Mouse (Mus musculus): ENCODE measurements around the gene Car2.

DNA sequence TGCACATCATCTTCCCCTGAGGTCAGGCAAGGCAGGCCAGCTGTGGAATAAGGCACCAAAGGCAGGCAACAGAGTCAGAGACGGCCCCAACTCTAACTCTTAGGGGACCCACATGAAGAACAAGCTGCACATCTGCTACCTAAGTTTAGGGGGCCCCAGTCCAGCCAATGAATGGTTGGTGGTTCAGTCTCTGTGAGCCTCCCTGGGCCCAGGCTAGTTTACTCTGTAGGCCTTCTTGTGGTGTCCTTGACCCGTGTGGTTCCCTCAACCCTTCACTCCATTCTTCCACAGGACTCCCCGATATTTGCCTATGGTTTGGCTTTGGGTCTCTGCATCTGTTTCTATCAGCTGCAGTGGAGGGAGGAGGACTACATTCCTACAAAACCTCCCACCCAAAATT is 17.3 kb downstream of the Car2 start:
- TF ChIP-seq CTCF (IDR thresholded peaks at IDR 0.05; ENCODE audit: low read depth) = no peak
- TF ChIP-seq EP300 (IDR thresholded peaks at IDR 0.05; ENCODE audit: low read depth) = no peak

All from liver, embryonic 14.5 days (tissue).